Mouse (Mus musculus) liver, postnatal 0 days (tissue): Measurements from ENCODE around the gene Rapgef1. TPM values are rescaled to one million over a fixed set of nuclear protein-coding genes. Genes with fewer than 3 reads are reported as not detected.

Experiments used
- ATAC-seq: fragments of 200-750 bp; cut with Nextera tagmentation; 2 replicates; pipeline ENCODE4 v1.8.0; 2017; ENCODE audit warnings: mild to moderate bottlenecking, moderate library complexity
- DNase-seq: peaks from one replicate; pipeline ENCODE4 v3.0.0-alpha.2; 2016
- H3K27ac ChIP-seq: fragments of 300-500 bp; sonication (generic); 2 replicates; pipeline ENCODE4 v1.5.1; 2014; ENCODE audit warnings: antibody characterized with exemption, moderate library complexity, mild to moderate bottlenecking, low read depth
- H3K27me3 ChIP-seq: fragments of 300-500 bp; sonication (generic); 2 replicates; pipeline ENCODE4 v1.6.1; 2014; ENCODE audit warnings: low read length, control low read depth, mixed read lengths; ENCODE audit not compliant: insufficient read depth
- H3K36me3 ChIP-seq: fragments of 300-500 bp; sonication (generic); replicated peaks from 2 replicates; pipeline ENCODE4 v1.6.1; 2014; ENCODE audit warnings: mild to moderate bottlenecking, control low read depth, low read length, moderate library complexity, mixed read lengths; ENCODE audit not compliant: insufficient read depth
- H3K4me1 ChIP-seq: fragments of 300-500 bp; sonication (generic); 2 replicates; pipeline ENCODE4 v1.6.1; 2014; ENCODE audit warnings: antibody characterized with exemption, mild to moderate bottlenecking, control low read depth; ENCODE audit not compliant: insufficient read depth
- H3K4me2 ChIP-seq: fragments of 300-500 bp; sonication (generic); 2 replicates; pipeline ENCODE4 v1.6.1; 2014; ENCODE audit warnings: low read depth, mild to moderate bottlenecking, low read length, moderate library complexity, mixed read lengths
- H3K4me3 ChIP-seq: fragments of 300-500 bp; sonication (generic); 2 replicates; pipeline ENCODE4 v1.5.1; 2014; ENCODE audit warnings: low read depth, low read length
- H3K9ac ChIP-seq: fragments of 300-500 bp; sonication (generic); replicated peaks from 2 replicates; pipeline ENCODE4 v1.6.1; 2014; ENCODE audit warnings: mild to moderate bottlenecking, moderate library complexity
- H3K9me3 ChIP-seq: fragments of 300-500 bp; sonication (generic); 2 replicates; pipeline ENCODE4 v1.6.1; 2016; ENCODE audit warnings: mild to moderate bottlenecking, control low read depth, low read length, mixed read lengths
- CTCF ChIP-seq: sonication (generic); IDR thresholded peaks from 2 replicates; pipeline ENCODE4 v1.5.1; 2016; ENCODE audit warnings: antibody characterized with exemption, low read depth
- EP300 ChIP-seq: IDR thresholded peaks from 2 replicates; pipeline ENCODE4 v1.6.1; 2016; ENCODE audit warnings: antibody characterized with exemption, low read depth, mild to moderate bottlenecking
- WGBS: fragments of 180-500 bp; shearing (Covaris S2); extraction: QIAGEN DNeasy Blood & Tissue Kit; methylation state at CpG from one replicate; pipeline ENCODE4 v1.1.7; 2014; ENCODE audit not compliant: insufficient replicate concordance; 5-methylcytosine and 5-hydroxymethylcytosine counted together
- polyA plus RNA-seq: library from polyadenylated mRNA; unstranded; fragments of >200 nt; fragmentation: Nextera tagmentation; extraction: Ambion mirVana; gene quantifications from 2 replicates; pipeline ENCODE4 v1.2.1, GENCODE M21; 2015

The Rapgef1 gene
- polyA plus RNA-seq, 1 experiment from 2014 or later, result 4.8 TPM

- H3K36me3 ChIP-seq, result peaks cover 8% of the 10 kb centered on the region; the same call in 1 of the 2 replicates
- peak overlapping the region; percentile 88 for H3K27ac ChIP-seq
- H3K4me3 ChIP-seq, result no peak overlapping the region
- DNase-seq (no peak), ATAC-seq (no peak)
- TF ChIP-seq EP300 (no peak), CTCF (no peak)
- H3K9me3 ChIP-seq, result no peaks in the 10 kb centered on the region
- no peak overlapping the region for H3K4me2 ChIP-seq
- H3K4me1 ChIP-seq, result peaks cover 23% of the 10 kb centered on the region
- WGBS, result 51% methylated on average over 3 of the region's 3 CpGs
- H3K9ac ChIP-seq, result no peak overlapping the region
- no peaks in the 10 kb centered on the region for H3K27me3 ChIP-seq
Measured at GRCm38 (mm10) chr2:29678524-29678923, 59.0 kb downstream of the Rapgef1 start.

GRCm38 (mm10) chr2:29679710-29680584 is 60.4 kb downstream of the Rapgef1 start:
- TF ChIP-seq EP300 (no peak), CTCF (no peak)
- no peak overlapping the region for H3K4me2 ChIP-seq
- no peak overlapping the region for H3K27ac ChIP-seq
- H3K9me3 ChIP-seq, result no peaks in the 10 kb centered on the region
- no peak for DNase-seq
- no peak overlapping the region for H3K9ac ChIP-seq
- no peaks in the 10 kb centered on the region for H3K27me3 ChIP-seq
- H3K4me3 ChIP-seq, result no peak overlapping the region
- ATAC-seq, result no peak
- H3K4me1 ChIP-seq, result peaks cover 23% of the 10 kb centered on the region
- WGBS, result 89% methylated on average over 6 of the region's 6 CpGs
- peaks cover 8% of the 10 kb centered on the region; the same call in 1 of the 2 replicates for H3K36me3 ChIP-seq

- DNase-seq (no peak), ATAC-seq (peak; percentile 95)
- TF ChIP-seq CTCF, result no peak
- peak; percentile 88 for TF ChIP-seq EP300
- Histone ChIP-seq H3K27me3 (no peaks in the 10 kb centered on the region), H3K9me3 (no peaks in the 10 kb centered on the region), H3K4me1 (peaks cover 14% of the 10 kb centered on the region; the same call in 1 of the 2 replicates), H3K4me2 (peak overlapping the region; percentile 13; the same call in 1 of the 2 replicates), H3K36me3 (peaks cover 21% of the 10 kb centered on the region), H3K9ac (no peak overlapping the region), H3K27ac (peak overlapping the region; percentile 58), H3K4me3 (no peak overlapping the region)
- 72% methylated on average over 7 of the region's 7 CpGs for WGBS
Measured at GRCm38 (mm10) chr2:29683261-29683999, 63.9 kb downstream of the Rapgef1 start.

GRCm38 (mm10) chr2:29684498-29684897 is 65.0 kb downstream of the Rapgef1 start:
- Histone ChIP-seq H3K27ac (0 out of 2 replicates have a peak overlapping the region, but pooled peaks have one; percentile 58), H3K9me3 (no peaks in the 10 kb centered on the region), H3K4me2 (no peak overlapping the region), H3K4me3 (no peak overlapping the region), H3K27me3 (no peaks in the 10 kb centered on the region), H3K36me3 (peaks cover 23% of the 10 kb centered on the region), H3K9ac (no peak overlapping the region), H3K4me1 (peaks cover 14% of the 10 kb centered on the region; the same call in 1 of the 2 replicates)
- DNase-seq (no peak), ATAC-seq (no peak)
- 58% methylated on average over 2 of the region's 2 CpGs for WGBS
- TF ChIP-seq CTCF (peak; percentile 14), EP300 (no peak)

- no peak for ATAC-seq
- TF ChIP-seq EP300 (no peak), CTCF (no peak)
- Histone ChIP-seq H3K36me3 (peaks cover 51% of the 10 kb centered on the region), H3K9me3 (no peaks in the 10 kb centered on the region), H3K4me2 (no peak overlapping the region), H3K27me3 (no peaks in the 10 kb centered on the region), H3K27ac (no peak overlapping the region), H3K4me1 (peaks cover 2% of the 10 kb centered on the region; the same call in 1 of the 2 replicates), H3K9ac (no peak overlapping the region), H3K4me3 (no peak overlapping the region)
- DNase-seq, result no peak
- WGBS, result 58% methylated on average over 7 of the region's 7 CpGs
Measured at GRCm38 (mm10) chr2:29689014-29689413, 69.5 kb downstream of the Rapgef1 start.

GRCm38 (mm10) chr2:29689495-29689894 is 70.0 kb downstream of the Rapgef1 start:
- TF ChIP-seq EP300, result no peak
- TF ChIP-seq CTCF, result no peak
- 32% methylated on average over 2 of the region's 2 CpGs for WGBS
- DNase-seq, result no peak
- Histone ChIP-seq H3K4me2 (no peak overlapping the region), H3K36me3 (peaks cover 56% of the 10 kb centered on the region), H3K9ac (no peak overlapping the region), H3K4me3 (no peak overlapping the region), H3K27ac (no peak overlapping the region), H3K27me3 (no peaks in the 10 kb centered on the region), H3K4me1 (no peaks in the 10 kb centered on the region), H3K9me3 (no peaks in the 10 kb centered on the region)
- ATAC-seq, result no peak
